Mouse (Mus musculus) erythroblast, embryonic 14.5 days (primary cell): ENCODE measurements around the gene Olfr1444. TPM values are rescaled to one million over a fixed set of nuclear protein-coding genes. Genes with fewer than 3 reads are reported as not detected.

Experiments
- H3K27me3 ChIP-seq: 2 replicates; pipeline ENCODE4 v1.6.1; 2012; ENCODE audit warnings: inconsistent platforms; ENCODE audit not compliant: control insufficient read depth
- H3K36me3 ChIP-seq: 2 replicates; pipeline ENCODE4 v1.6.1; 2012; ENCODE audit warnings: mild to moderate bottlenecking, inconsistent platforms; ENCODE audit not compliant: control insufficient read depth
- H3K4me1 ChIP-seq: 2 replicates; pipeline ENCODE4 v1.6.1; 2012; ENCODE audit warnings: inconsistent platforms; ENCODE audit not compliant: control insufficient read depth
- H3K4me3 ChIP-seq: replicated peaks from 2 replicates; pipeline ENCODE3; 2012; ENCODE audit warnings: moderate library complexity, mild to moderate bottlenecking, inconsistent platforms
- H3K9me3 ChIP-seq: 2 replicates; pipeline ENCODE4 v1.6.1; 2012; ENCODE audit warnings: low read length, inconsistent platforms, mixed read lengths; ENCODE audit not compliant: control insufficient read depth
- GATA1 ChIP-seq: IDR thresholded peaks from 2 replicates; pipeline ENCODE4 v1.6.1; 2012; ENCODE audit warnings: low read length, inconsistent platforms, mixed read lengths
- TAL1 ChIP-seq: IDR thresholded peaks from 3 replicates; pipeline ENCODE4 v1.6.1; 2012; ENCODE audit warnings: low read length, inconsistent platforms, mixed read lengths
- polyA plus RNA-seq: library from polyadenylated mRNA; stranded (reverse); fragments of >175 nt; gene quantifications from 2 replicates; pipeline ENCODE4 v1.2.3, GENCODE M21; 2012

The Olfr1444 gene
- polyA plus RNA-seq: not detected in 2 replicates

DNA sequence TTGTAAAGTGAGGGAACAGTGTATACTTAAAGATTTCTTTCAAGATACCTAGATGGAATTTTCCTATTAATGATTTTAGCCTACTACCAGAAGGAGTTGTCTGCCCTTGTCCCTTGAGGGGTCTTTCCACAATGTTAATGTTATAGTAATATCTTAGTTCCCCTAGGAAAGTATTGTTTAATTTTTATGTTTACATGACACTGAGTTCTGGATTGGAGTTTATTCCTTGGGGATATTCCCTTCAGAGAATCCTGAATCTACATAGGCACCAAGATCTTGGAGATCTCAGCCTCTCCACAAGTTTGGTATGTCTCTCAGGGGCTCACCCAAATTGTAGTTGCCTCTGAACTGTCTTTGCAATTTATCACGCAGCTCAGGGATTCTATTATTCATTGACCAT is at the start of gene Olfr1444:
Gene Olfr1444 (plus strand): TSS at position 301 of the 400 bp plus-strand sequence.
- no peaks in the 10 kb centered on the region for H3K9me3 ChIP-seq
- no peaks in the 10 kb centered on the region for H3K4me1 ChIP-seq
- no peaks in the 10 kb centered on the region for H3K27me3 ChIP-seq
- TF ChIP-seq GATA1 (no peak), TAL1 (no peak)
- no peak within 1 kb of the TSS for H3K4me3 ChIP-seq
- H3K36me3 ChIP-seq: no peaks in the 10 kb centered on the region

DNA sequence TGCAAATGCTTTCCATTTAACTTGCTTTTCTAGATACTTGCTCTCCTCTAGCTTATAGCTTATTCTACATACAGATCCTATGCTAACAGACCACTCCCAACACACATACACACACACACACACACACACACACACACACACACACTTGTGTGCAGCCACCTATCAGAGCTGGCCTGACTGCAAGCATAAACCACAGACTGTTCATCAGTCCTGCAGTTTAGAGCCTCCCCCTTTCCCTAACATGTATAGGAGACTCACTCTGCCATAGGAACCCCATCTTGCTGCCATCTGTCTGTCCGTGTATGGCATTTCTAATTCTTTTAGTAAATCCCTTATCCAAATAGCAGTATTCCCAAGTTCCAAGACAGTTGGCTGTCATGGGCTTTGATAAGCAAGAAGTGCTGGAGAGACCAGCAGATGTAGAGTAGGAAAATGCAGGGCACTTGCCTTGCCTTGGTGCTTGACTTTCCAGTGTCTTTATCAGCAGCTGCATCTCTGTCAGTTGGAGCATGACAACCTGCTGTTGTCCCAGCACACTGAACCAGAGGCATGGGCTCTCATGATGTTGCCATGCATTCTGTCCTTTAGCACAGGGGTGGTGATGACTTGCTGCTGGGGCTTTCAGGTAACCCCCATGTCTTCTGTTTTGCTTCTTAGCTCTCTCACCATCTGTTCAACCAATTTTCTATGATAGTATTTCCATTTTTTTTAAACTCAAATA is 44.3 kb upstream of the Olfr1444 start:
- H3K9me3 ChIP-seq: no peaks in the 10 kb centered on the region
- no peaks in the 10 kb centered on the region for H3K27me3 ChIP-seq
- no peak overlapping the region for H3K4me3 ChIP-seq
- TF ChIP-seq TAL1: no peak
- no peak for TF ChIP-seq GATA1
- H3K36me3 ChIP-seq: no peaks in the 10 kb centered on the region
- H3K4me1 ChIP-seq: peaks cover 4% of the 10 kb centered on the region; the same call in 1 of the 2 replicates

DNA sequence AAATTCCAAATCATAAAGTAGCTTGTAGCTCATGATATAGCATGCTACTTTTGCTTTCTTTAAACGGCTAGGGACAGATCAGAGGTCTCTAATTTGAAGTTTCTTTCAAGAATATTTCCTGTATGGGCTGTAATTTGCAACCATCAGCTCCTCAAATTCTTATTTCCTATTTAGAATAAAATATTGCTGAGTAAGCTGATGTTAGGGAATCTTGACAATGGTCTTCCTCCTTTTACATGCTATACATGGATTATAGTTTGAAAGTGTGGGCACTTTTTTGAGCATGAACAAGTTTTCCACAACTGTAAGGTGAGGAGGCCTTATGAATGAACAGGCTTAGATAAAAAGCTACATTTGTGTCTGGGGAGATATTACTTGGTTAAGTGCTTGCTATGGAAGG is 43.2 kb upstream of the Olfr1444 start:
- TF ChIP-seq GATA1 (no peak), TAL1 (no peak)
- Histone ChIP-seq H3K4me3 (no peak overlapping the region), H3K4me1 (peaks cover 4% of the 10 kb centered on the region; the same call in 1 of the 2 replicates), H3K9me3 (no peaks in the 10 kb centered on the region), H3K27me3 (no peaks in the 10 kb centered on the region), H3K36me3 (no peaks in the 10 kb centered on the region)

DNA sequence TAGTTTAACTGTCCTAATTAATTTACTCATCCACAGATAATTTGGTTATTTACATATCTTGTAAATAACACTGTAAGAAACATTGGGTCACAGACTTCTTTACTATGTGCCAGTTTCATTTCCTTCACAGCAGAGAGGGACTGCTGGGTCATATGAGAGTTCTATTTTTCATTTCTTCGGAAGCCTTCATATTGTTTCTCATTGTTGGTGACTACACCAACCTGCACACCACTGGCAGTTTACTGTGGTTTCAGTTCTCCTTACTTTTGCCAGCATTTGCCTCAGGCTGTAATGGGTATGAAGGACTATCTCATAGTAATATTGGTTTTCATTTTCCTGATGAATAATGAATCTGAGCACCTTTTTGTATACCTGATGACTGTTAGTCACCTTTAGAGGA is 38.6 kb upstream of the Olfr1444 start:
- Histone ChIP-seq H3K9me3 (no peaks in the 10 kb centered on the region), H3K36me3 (no peaks in the 10 kb centered on the region), H3K4me3 (no peak overlapping the region), H3K4me1 (no peaks in the 10 kb centered on the region), H3K27me3 (no peaks in the 10 kb centered on the region)
- TF ChIP-seq TAL1: no peak
- TF ChIP-seq GATA1: no peak

DNA sequence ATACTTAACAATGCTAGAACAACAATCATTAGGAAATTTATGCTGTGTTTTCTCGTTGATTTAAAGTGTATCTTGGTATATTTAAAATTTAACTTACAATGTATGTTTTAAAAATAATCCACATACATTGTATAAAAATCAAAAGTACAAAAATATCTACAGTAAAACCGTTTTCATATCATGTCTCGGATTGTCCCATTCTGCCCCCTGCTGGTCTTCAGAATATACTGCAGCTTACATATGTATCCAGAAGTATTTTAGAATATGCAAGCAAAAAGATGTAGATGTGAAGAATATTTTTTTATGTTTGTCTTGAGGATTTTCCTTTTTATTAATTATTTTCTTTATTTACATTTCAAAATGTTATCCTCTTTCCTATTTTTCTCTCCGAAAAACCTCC is 36.7 kb upstream of the Olfr1444 start:
- H3K27me3 ChIP-seq: no peaks in the 10 kb centered on the region
- TF ChIP-seq GATA1: no peak
- no peak for TF ChIP-seq TAL1
- no peaks in the 10 kb centered on the region for H3K9me3 ChIP-seq

DNA sequence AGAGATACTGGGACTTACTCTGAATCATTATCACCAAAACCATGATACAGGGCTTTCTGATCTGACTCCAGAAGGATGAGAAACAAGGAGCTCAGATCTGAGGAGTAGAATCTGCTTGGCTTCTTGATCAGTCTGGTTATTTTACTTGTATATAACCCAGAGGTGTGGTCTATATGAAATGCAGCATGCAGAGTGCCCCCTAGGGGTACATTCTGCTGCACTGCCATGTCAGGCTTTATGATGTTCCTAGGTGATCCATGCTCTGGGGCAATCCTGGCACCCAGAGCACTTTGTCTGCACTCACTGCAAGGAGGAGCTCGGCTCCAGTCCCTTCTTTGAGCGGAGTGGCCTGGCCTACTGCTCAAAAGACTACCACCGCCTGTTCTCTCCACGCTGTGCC is 32.5 kb upstream of the Olfr1444 start:
- Histone ChIP-seq H3K4me3 (no peak overlapping the region), H3K27me3 (no peaks in the 10 kb centered on the region), H3K4me1 (no peaks in the 10 kb centered on the region), H3K9me3 (no peaks in the 10 kb centered on the region), H3K36me3 (no peaks in the 10 kb centered on the region)
- TF ChIP-seq TAL1: no peak
- TF ChIP-seq GATA1: no peak

More for the DNA sequence above, 36.7 kb upstream of the Olfr1444 start:
- Histone ChIP-seq H3K4me3 (no peak overlapping the region), H3K4me1 (no peaks in the 10 kb centered on the region), H3K36me3 (no peaks in the 10 kb centered on the region)

DNA sequence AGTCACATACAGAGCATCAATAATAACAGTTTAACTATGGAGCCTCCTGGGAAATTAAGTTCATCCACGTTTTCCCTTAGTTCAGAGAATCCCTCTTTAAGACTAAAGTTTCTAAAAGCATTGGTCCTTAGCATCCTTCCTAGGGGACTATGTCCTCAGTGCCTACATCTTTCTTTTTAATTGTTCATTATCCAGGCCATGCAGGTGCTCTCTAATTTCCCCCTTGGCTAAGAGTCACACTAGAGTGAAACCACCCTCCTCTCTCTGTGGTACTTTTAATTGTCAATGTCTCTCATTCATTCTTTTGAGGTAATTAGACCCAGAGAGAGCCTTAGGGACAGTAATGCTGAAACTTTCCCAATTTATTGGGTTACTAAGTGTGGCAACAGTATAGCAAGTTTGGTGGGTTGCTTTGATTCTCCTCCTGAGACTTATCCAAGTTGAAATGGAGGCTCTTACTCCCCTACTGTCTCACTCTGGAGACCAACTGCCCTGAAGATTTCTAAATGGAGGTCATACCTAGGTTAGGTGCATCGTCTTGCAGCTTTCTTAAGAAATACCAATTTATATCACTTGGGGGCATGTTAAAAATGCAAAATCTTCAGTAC is 26.2 kb upstream of the Olfr1444 start:
- H3K4me1 ChIP-seq: no peaks in the 10 kb centered on the region
- H3K4me3 ChIP-seq: no peak overlapping the region
- H3K27me3 ChIP-seq: no peaks in the 10 kb centered on the region
- H3K9me3 ChIP-seq: no peaks in the 10 kb centered on the region
- TF ChIP-seq TAL1: no peak
- no peak for TF ChIP-seq GATA1
- no peaks in the 10 kb centered on the region for H3K36me3 ChIP-seq

DNA sequence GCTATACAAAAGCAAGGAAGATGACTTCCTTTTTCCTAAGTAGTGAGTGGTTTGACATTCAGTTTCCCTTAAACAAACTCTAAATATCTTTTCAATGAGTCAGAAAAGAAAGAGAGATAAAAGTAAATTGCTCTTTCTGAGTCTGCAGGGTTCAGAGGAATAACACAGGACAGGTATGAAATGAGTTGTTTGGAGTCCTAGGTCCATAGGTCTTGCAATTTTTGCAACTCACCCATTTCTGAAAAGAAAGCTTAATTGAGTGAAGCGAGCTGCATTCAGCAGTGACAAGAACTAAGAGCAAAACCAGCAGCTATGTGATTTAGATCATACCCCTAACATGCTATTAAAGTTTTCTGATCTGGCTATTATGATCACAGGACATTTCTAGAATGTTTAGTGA is 25.5 kb upstream of the Olfr1444 start:
- Histone ChIP-seq H3K4me3 (no peak overlapping the region), H3K9me3 (no peaks in the 10 kb centered on the region), H3K36me3 (no peaks in the 10 kb centered on the region), H3K27me3 (no peaks in the 10 kb centered on the region), H3K4me1 (no peaks in the 10 kb centered on the region)
- TF ChIP-seq GATA1: no peak
- no peak for TF ChIP-seq TAL1

DNA sequence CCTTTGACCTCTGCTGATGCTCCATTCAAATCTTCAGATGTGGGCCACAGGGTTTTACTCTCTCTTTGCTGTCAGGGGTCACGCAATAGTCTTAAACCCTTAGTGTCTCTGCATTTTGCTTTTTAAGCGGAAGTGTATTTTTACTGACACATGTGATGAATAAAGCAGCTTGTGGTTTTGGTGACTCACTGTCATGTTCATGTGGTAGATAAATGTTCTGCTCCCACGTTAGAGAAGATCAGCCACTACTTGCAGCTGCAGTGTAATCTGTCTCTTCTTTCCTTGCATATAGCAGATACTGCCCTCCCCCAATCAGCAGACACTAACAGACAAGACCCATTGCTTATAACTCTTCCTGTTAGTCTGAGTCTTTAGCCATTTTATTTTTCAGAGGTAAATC is 23.5 kb upstream of the Olfr1444 start:
- no peak overlapping the region for H3K4me3 ChIP-seq
- TF ChIP-seq TAL1: no peak
- no peak for TF ChIP-seq GATA1
- H3K9me3 ChIP-seq: no peaks in the 10 kb centered on the region
- H3K36me3 ChIP-seq: no peaks in the 10 kb centered on the region
- no peaks in the 10 kb centered on the region for H3K4me1 ChIP-seq
- no peaks in the 10 kb centered on the region for H3K27me3 ChIP-seq

DNA sequence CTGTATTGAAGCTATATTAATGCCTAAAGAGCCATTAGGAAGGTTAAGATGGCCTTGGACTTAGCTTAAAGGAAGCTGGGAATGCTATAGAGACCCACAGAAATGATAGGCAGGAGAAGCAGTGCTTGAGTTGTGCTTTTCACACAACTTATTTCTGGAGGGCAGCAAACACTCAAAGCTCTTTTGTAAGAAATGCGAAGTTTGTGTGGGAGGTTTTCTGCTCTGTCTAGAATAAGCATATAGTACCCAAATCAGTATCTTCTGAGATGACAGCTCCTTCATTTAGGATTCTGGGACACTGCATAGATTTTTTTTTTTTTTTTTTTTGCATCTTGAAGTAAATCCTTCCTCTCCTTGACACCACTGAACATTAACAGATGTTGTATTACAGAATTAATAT is 18.6 kb upstream of the Olfr1444 start:
- no peaks in the 10 kb centered on the region for H3K36me3 ChIP-seq
- no peaks in the 10 kb centered on the region for H3K27me3 ChIP-seq
- no peaks in the 10 kb centered on the region for H3K4me1 ChIP-seq
- H3K9me3 ChIP-seq: no peaks in the 10 kb centered on the region
- no peak overlapping the region for H3K4me3 ChIP-seq
- TF ChIP-seq GATA1 (no peak), TAL1 (no peak)
